Mouse (Mus musculus) hindbrain, embryonic 11.5 days (tissue): ENCODE measurements around the gene Ambra1. TPM values are rescaled to one million over a fixed set of nuclear protein-coding genes. Genes with fewer than 3 reads are reported as not detected.

Experiments used
- ATAC-seq: fragments of 200-750 bp; cut with Nextera tagmentation; 2 replicates; pipeline ENCODE4 v1.8.0; 2017; ENCODE audit warnings: mild to moderate bottlenecking, moderate TSS enrichment, moderate library complexity; ENCODE audit not compliant: low FRiP score
- DNase-seq: peaks from one replicate; pipeline ENCODE4 v3.0.0-alpha.2; 2015; ENCODE audit warnings: low spot score
- H3K27ac ChIP-seq: fragments of 300-500 bp; sonication (generic); 2 replicates; pipeline ENCODE4 v1.5.1; 2014; ENCODE audit warnings: mild to moderate bottlenecking, low read depth, low read length
- H3K27me3 ChIP-seq: fragments of 300-500 bp; sonication (generic); 2 replicates; pipeline ENCODE4 v1.6.1; 2014; ENCODE audit warnings: mild to moderate bottlenecking, low read length, moderate library complexity, mixed read lengths; ENCODE audit not compliant: control insufficient read depth, insufficient read depth
- H3K36me3 ChIP-seq: fragments of 300-500 bp; sonication (generic); 2 replicates; pipeline ENCODE4 v1.6.1; 2014; ENCODE audit warnings: mild to moderate bottlenecking, low read length, moderate library complexity, mixed read lengths; ENCODE audit not compliant: control insufficient read depth, insufficient read depth
- H3K4me1 ChIP-seq: fragments of 300-500 bp; sonication (generic); replicated peaks from 2 replicates; pipeline ENCODE4 v1.6.1; 2014; ENCODE audit warnings: low read length, mixed read lengths; ENCODE audit not compliant: control insufficient read depth, insufficient read depth
- H3K4me2 ChIP-seq: fragments of 300-500 bp; sonication (generic); replicated peaks from 2 replicates; pipeline ENCODE4 v1.6.1; 2014; ENCODE audit warnings: mild to moderate bottlenecking, low read depth, low read length
- H3K4me3 ChIP-seq: fragments of 300-500 bp; sonication (generic); 2 replicates; pipeline ENCODE4 v1.5.1; 2014; ENCODE audit warnings: low read depth, low read length
- H3K9ac ChIP-seq: fragments of 300-500 bp; sonication (generic); 2 replicates; pipeline ENCODE4 v1.6.1; 2014; ENCODE audit warnings: low read depth, low read length
- H3K9me3 ChIP-seq: fragments of 300-500 bp; sonication (generic); 2 replicates; pipeline ENCODE4 v1.6.1; 2016; ENCODE audit warnings: low read length; ENCODE audit not compliant: control insufficient read depth
- WGBS: fragments of 180-500 bp; shearing (Covaris S2); extraction: QIAGEN DNeasy Blood & Tissue Kit; methylation state at CpG from one replicate; pipeline ENCODE4 v1.1.7; 2014; 5-methylcytosine and 5-hydroxymethylcytosine counted together
- polyA plus RNA-seq: library from polyadenylated mRNA; unstranded; fragments of >200 nt; fragmentation: Nextera tagmentation; extraction: Ambion mirVana; gene quantifications from 2 replicates; pipeline ENCODE4 v1.2.1, GENCODE M21; 2014

The Ambra1 gene
- polyA plus RNA-seq, 1 experiment from 2014 or later = 19.2 TPM

- H3K4me2 ChIP-seq = no peak overlapping the region
- no peak overlapping the region for H3K27ac ChIP-seq
- no peaks in the 10 kb centered on the region for H3K36me3 ChIP-seq
- H3K9ac ChIP-seq = no peak overlapping the region
- H3K4me1 ChIP-seq = no peaks in the 10 kb centered on the region
- WGBS = 88% methylated on average over 6 of the region's 6 CpGs
- no peak for DNase-seq
- H3K4me3 ChIP-seq = no peak overlapping the region
- H3K27me3 ChIP-seq = no peaks in the 10 kb centered on the region
- ATAC-seq = no peak
- H3K9me3 ChIP-seq = no peaks in the 10 kb centered on the region
These were observed 24.2 kb upstream of the Ambra1 start for GRCm38 (mm10) chr2:91705736-91706135.

GRCm38 (mm10) chr2:91706456-91706855 lies 23.5 kb upstream of the Ambra1 start:
- ATAC-seq (no peak), DNase-seq (no peak)
- no peak overlapping the region for H3K9ac ChIP-seq
- no peak overlapping the region for H3K4me2 ChIP-seq
- H3K4me3 ChIP-seq = no peak overlapping the region
- H3K9me3 ChIP-seq = no peaks in the 10 kb centered on the region
- no peak overlapping the region for H3K27ac ChIP-seq
- no peaks in the 10 kb centered on the region for H3K4me1 ChIP-seq
- no peaks in the 10 kb centered on the region for H3K27me3 ChIP-seq
- no peaks in the 10 kb centered on the region for H3K36me3 ChIP-seq

GRCm38 (mm10) chr2:91708361-91708760 lies 21.6 kb upstream of the Ambra1 start:
- Histone ChIP-seq H3K36me3 (no peaks in the 10 kb centered on the region), H3K4me1 (no peaks in the 10 kb centered on the region; the same call in 1 of the 2 replicates), H3K9me3 (no peaks in the 10 kb centered on the region), H3K4me3 (no peak overlapping the region), H3K4me2 (no peak overlapping the region), H3K27me3 (no peaks in the 10 kb centered on the region), H3K27ac (no peak overlapping the region), H3K9ac (no peak overlapping the region)
- DNase-seq (no peak), ATAC-seq (no peak)
- WGBS = 94% methylated on average over 6 of the region's 6 CpGs

- Histone ChIP-seq H3K4me2 (peak within 1 kb of the TSS; percentile 64), H3K9ac (peak within 1 kb of the TSS; percentile 77), H3K4me1 (no peaks in the 10 kb centered on the region; the same call in 1 of the 2 replicates), H3K36me3 (no peaks in the 10 kb centered on the region), H3K9me3 (no peaks in the 10 kb centered on the region), H3K27ac (peak within 1 kb of the TSS; percentile 6; the same call in 1 of the 2 replicates), H3K27me3 (no peaks in the 10 kb centered on the region), H3K4me3 (peak within 1 kb of the TSS; percentile 76)
- under 1% methylated on average over 66 of the region's 66 CpGs for WGBS
- DNase-seq (peak; percentile 94), ATAC-seq (peak; percentile 98)
These were observed 19.4 kb upstream of the Ambra1 start, which contains the start of the genes Atg13 and Harbi1 for GRCm38 (mm10) chr2:91710272-91711234. Gene Atg13, minus strand, starts transcription at chr2:91710576. Gene Harbi1, plus strand, starts transcription at chr2:91710852.

- H3K4me2 ChIP-seq = peak overlapping the region; percentile 64
- peak overlapping the region; percentile 76 for H3K4me3 ChIP-seq
- H3K9ac ChIP-seq = peak overlapping the region; percentile 77
- no peaks in the 10 kb centered on the region for H3K9me3 ChIP-seq
- ATAC-seq = no peak
- H3K27ac ChIP-seq = no peak overlapping the region
- 9% methylated on average over 8 of the region's 8 CpGs for WGBS
- DNase-seq = no peak
- H3K36me3 ChIP-seq = no peaks in the 10 kb centered on the region
- no peaks in the 10 kb centered on the region for H3K27me3 ChIP-seq
- H3K4me1 ChIP-seq = no peaks in the 10 kb centered on the region; the same call in 1 of the 2 replicates
These were observed 18.5 kb upstream of the Ambra1 start for GRCm38 (mm10) chr2:91711256-91711925.

- Histone ChIP-seq H3K9ac (no peak overlapping the region), H3K27ac (no peak overlapping the region), H3K36me3 (no peaks in the 10 kb centered on the region), H3K9me3 (no peaks in the 10 kb centered on the region), H3K4me1 (no peaks in the 10 kb centered on the region; the same call in 1 of the 2 replicates), H3K4me3 (no peak overlapping the region), H3K27me3 (no peaks in the 10 kb centered on the region), H3K4me2 (no peak overlapping the region)
- no peak for DNase-seq
- no peak for ATAC-seq
- WGBS = 88% methylated on average over 1 of the region's 1 CpGs
These were observed 15.0 kb upstream of the Ambra1 start for GRCm38 (mm10) chr2:91714921-91715320.

- no peaks in the 10 kb centered on the region for H3K36me3 ChIP-seq
- DNase-seq (no peak), ATAC-seq (no peak)
- no peaks in the 10 kb centered on the region for H3K27me3 ChIP-seq
- no peak overlapping the region for H3K9ac ChIP-seq
- no peak overlapping the region for H3K4me2 ChIP-seq
- H3K4me3 ChIP-seq = no peak overlapping the region
- H3K27ac ChIP-seq = no peak overlapping the region
- no peaks in the 10 kb centered on the region for H3K9me3 ChIP-seq
- 92% methylated on average over 6 of the region's 6 CpGs for WGBS
- no peaks in the 10 kb centered on the region for H3K4me1 ChIP-seq
These were observed 11.7 kb upstream of the Ambra1 start for GRCm38 (mm10) chr2:91718276-91718675.

GRCm38 (mm10) chr2:91723382-91723781 lies 6.6 kb upstream of the Ambra1 start:
- 78% methylated on average over 4 of the region's 4 CpGs for WGBS

More at GRCm38 (mm10) chr2:91723382-91723781, 6.6 kb upstream of the Ambra1 start:
- H3K27ac ChIP-seq = no peak overlapping the region
- H3K36me3 ChIP-seq = no peaks in the 10 kb centered on the region
- H3K4me2 ChIP-seq = no peak overlapping the region
- no peaks in the 10 kb centered on the region for H3K9me3 ChIP-seq
- no peak overlapping the region for H3K4me3 ChIP-seq
- no peaks in the 10 kb centered on the region for H3K4me1 ChIP-seq
- H3K9ac ChIP-seq = no peak overlapping the region
- ATAC-seq (no peak), DNase-seq (no peak)
- no peaks in the 10 kb centered on the region for H3K27me3 ChIP-seq
